Mouse (Mus musculus): ENCODE results near the gene Adam17.
A peak's percentile ranks its signal among the peaks of the same experiment; 100 is the strongest.

Adam17 gene

GRCm38 (mm10) chr12:21353681-21354080 lies 19.8 kb downstream of the Adam17 start:
- DNase-seq (ENCODE audit: low spot score), result no peak

- no peak for DNase-seq (ENCODE audit: low spot score)
Measured at GRCm38 (mm10) chr12:21350113-21350876, 23.1 kb downstream of the Adam17 start.

DNA sequence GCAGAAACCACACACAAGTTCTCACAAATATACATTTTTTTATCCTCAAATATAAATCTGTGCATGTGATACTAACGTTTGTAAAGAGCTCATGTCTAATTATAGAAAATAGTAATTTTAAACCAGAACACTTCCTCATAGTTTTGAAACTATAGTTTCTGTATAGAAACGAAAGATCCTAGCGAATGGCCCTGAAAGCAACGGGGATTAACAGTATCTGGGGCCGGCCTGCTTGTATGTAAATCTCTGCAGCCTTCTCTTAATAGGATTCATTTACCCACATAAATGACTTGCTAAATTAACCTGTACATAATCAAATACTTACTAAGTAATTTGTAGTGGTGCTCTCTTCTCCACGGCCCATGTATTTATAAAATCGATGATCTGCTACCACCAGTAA lies 26.5 kb downstream of the Adam17 start:
- DNase-seq (ENCODE audit: low spot score), result no peak

- DNase-seq (ENCODE audit: low spot score), result no peak
Measured at GRCm38 (mm10) chr12:21340674-21341073, 32.8 kb downstream of the Adam17 start.

- DNase-seq (ENCODE audit: low spot score), result no peak
Measured at GRCm38 (mm10) chr12:21337171-21337570, 36.3 kb downstream of the Adam17 start.

- DNase-seq (ENCODE audit: low spot score), result peak; percentile 20
Measured at GRCm38 (mm10) chr12:21335869-21336268, 37.6 kb downstream of the Adam17 start.

- no peak for DNase-seq (ENCODE audit: low spot score)
Measured at GRCm38 (mm10) chr12:21333766-21334165, 39.7 kb downstream of the Adam17 start.

GRCm38 (mm10) chr12:21333021-21333420 lies 40.4 kb downstream of the Adam17 start:
- no peak for DNase-seq (ENCODE audit: low spot score)

GRCm38 (mm10) chr12:21331711-21332110 lies 41.7 kb downstream of the Adam17 start:
- DNase-seq (ENCODE audit: low spot score), result no peak

DNA sequence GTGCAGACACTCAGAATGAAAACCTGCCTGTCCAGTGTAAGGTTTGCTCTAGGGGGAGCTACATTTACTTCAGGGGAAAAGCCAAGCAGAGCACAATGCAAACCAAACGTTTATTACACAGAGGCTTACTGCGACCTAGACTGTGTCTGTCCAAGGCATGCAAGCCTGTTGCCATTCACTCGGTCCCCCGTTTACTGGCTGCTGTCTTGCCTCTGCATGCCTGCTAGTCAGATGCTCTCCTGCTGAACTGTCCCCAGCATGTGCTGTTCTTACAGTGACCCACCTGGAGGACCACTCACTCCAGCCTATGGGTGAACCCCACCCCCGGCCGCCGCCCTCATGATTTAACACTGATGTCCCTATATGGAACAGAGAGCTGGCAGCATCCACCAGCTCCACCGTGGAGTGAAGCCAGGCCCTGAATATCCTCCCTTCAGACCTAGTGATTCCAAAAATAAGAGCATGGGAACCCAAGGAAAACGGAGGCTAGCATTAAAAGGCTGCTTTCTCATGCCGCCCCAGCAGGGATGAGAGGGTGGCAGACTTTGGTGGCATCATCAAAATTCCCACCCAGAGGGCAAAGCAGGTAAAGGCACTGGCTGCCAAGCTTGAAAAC lies 42.4 kb downstream of the Adam17 start:
- DNase-seq (ENCODE audit: low spot score), result no peak

DNA sequence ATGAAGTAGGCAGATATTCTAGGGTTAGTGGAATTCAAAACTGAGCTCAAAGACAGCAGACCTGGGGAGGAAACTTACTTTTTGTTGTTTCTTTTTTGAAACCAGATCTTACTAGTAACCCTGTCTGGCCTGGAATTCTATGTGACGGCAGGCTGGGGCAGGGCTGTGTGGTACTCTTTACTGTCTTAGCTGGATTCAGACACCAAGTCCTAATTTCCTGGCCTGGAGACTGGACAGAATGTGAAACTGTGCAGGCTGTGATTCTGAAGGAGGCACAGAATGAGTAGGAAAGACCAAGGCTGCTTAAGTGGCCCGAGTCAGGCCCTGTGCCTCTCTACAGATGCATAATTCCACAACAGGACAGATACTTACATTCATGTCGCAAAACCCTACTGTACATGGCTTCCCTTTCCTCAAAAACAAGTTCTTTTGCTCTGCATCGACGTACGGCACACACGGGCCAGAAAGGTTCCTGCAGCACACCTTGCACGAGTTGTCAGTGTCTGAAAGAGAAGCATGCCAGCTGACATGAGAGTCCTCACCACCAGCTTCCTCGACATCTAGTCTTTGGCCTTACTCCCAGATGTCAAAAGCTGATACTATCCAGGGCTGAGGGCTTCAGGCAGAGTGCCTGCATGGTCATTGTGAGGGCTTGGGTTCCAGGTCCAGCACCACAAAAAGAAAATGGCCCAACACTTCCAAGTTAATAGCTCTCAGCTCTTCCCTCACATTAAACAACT lies 43.6 kb downstream of the Adam17 start:
- no peak for DNase-seq (ENCODE audit: low spot score)

GRCm38 (mm10) chr12:21326325-21326724 lies 47.1 kb downstream of the Adam17 start:
- DNase-seq (ENCODE audit: low spot score), result no peak

DNA sequence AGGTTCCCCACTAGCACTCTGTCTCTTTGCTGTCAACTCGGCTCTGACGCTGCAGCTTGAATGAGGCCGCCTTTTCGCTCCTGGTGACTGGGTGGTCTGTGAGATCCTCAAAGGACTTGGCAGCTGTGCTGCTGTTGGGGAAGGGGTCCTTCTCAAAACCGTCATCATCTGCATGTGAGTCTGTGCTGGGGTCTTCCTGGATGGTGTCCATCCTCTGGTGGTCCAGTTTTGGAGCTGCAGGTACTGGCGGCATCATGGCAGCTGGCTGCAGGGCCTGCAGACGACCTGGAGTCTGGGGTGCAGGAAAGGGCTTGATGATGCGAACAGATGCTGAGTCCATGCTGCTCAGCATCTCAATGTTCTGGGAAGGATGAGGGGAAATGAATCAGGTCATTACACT lies 48.2 kb downstream of the Adam17 start:
- no peak for DNase-seq (ENCODE audit: low spot score)

DNA sequence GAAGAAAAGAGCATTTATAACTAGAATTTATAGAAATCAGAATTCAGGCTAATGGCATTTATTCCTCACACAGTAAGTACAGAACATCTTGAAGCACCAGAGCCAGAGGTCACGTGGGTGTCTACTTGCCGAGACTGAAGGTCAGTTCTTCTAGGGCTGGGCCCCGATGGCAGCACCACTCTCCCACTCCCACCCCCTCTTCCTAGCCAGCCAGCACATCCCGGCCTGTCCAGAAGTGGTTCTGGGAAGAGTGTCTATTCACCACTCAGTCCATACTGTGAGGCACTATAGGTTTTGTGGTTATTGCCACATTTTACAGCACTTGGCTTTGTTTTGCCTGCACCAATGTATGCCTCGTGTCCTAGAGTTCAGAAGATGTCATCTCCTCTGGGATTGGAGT lies 49.3 kb downstream of the Adam17 start:
- DNase-seq (ENCODE audit: low spot score), result no peak

GRCm38 (mm10) chr12:21322856-21323255 lies 50.6 kb downstream of the Adam17 start:
- no peak for DNase-seq (ENCODE audit: low spot score)

DNA sequence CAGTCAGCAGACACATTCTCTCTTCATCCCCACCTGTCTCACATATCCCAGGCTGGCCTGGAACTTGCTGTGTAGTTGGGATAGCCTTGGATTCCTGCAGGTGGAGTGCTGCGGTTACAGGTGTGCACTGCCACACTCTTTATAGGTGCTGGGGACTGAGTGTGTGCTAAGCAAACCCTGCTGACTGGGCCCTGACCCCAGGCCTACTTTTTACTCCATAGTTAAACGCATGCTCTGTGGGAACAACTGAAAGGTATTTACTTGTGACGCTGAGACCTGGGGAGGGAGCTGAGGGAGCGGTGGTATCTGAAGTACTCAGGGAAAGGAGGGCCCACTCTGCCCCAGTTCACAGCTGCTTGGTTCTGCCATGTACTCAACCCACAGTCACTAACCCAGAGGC lies 51.1 kb downstream of the Adam17 start:
- no peak for DNase-seq (ENCODE audit: low spot score)

- DNase-seq (ENCODE audit: low spot score), result no peak
Measured at GRCm38 (mm10) chr12:21321170-21321569, 52.3 kb downstream of the Adam17 start.

- DNase-seq (ENCODE audit: low spot score), result no peak
Measured at GRCm38 (mm10) chr12:21320317-21320716, 53.1 kb downstream of the Adam17 start.

DNA sequence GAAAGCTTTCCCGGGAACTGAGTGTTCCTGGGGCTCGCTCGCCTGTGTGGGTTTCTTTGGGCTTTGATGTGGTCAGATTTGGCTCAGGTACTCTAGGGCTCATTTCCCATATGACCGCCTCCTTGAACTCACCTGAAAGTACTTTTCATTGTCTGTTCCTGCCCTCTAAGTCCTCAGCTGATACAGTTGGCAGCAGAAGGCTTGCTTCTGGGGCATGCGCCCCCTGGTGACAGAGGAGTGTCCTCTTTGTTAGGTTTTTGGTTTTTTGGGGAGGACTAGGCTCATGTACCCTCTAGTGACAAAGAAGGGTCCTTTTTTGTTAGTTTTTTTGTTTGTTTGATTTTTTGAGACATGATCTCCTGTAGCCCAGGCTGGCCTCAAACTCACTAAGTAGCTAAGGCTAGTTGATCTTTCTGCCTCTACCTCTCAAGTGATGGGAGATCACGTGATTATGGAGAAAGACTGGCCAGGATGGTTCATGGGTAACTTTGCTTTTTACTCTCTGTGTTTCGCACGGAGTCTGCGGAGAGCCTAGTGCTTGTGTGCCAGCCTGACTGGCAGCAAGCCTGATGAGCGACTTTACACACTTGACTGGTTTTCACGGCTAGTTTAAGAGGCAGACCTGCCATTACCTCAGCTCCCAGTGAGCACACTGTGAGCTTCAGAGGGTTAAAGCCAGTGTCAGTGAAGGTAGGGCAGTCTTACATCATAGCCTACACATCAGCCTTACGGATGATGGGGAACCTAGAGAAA lies 55.1 kb downstream of the Adam17 start:
- DNase-seq (ENCODE audit: low spot score), result peak; percentile 61

DNA sequence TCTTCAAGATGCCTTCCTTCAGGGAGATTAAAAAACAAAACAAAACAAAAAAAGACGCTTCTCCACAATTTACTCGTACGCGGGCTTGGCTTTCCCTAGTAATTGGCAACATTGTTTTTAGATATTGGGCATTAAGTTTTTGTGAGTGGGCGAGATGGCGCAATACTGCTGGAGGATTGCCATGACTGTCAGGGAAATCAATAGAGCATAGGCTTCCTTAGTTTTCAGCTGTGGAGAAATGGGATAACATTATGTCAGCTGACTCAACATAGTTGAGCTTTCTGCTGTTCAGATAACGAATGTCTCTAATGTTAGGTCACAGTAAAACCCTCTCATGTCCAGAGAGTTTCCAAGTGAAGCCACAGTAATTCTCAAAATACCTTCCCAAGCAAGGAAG lies 56.6 kb downstream of the Adam17 start:
- DNase-seq (ENCODE audit: low spot score), result no peak

- peak; percentile 71 for DNase-seq (ENCODE audit: low spot score)
Measured at GRCm38 (mm10) chr12:21315923-21316868, 57.2 kb downstream of the Adam17 start, which contains the start of gene Iah1. Iah1 (plus strand) TSS chr12:21316389.
